Mouse (Mus musculus): ENCODE measurements around the gene Ky.

GRCm38 (mm10) chr9:102493044-102493443 lies 12.5 kb upstream of the Ky start:
- TF ChIP-seq CTCF (IDR thresholded peaks at IDR 0.05 in 2 of 3, conservative IDR thresholded peaks at IDR 0.05 in 1 of 3; ENCODE audit: control insufficient read depth in 1 of 3, insufficient read depth in 1 of 3, low read depth in 2 of 3, low read length in 3 of 3, poor library complexity in 1 of 3, severe bottlenecking in 1 of 3) (no peak), ETS1 (IDR thresholded peaks at IDR 0.05; ENCODE audit: low read depth, low read length) (no peak), EP300 (IDR thresholded peaks at IDR 0.05; ENCODE audit: low read depth in 1 of 2, low read length in 2 of 2) (no peak), TAL1 (IDR thresholded peaks at IDR 0.05; ENCODE audit: low read length) (no peak)
